Mouse (Mus musculus): Measurements from ENCODE around the gene D5Ertd579e. TPM values are rescaled to one million over a fixed set of nuclear protein-coding genes. Genes with fewer than 3 reads are reported as not detected.

The D5Ertd579e gene
- total and polyA plus RNA-seq, 2 experiments from 2014 or later = 32.2 to 56.2 TPM

DNA sequence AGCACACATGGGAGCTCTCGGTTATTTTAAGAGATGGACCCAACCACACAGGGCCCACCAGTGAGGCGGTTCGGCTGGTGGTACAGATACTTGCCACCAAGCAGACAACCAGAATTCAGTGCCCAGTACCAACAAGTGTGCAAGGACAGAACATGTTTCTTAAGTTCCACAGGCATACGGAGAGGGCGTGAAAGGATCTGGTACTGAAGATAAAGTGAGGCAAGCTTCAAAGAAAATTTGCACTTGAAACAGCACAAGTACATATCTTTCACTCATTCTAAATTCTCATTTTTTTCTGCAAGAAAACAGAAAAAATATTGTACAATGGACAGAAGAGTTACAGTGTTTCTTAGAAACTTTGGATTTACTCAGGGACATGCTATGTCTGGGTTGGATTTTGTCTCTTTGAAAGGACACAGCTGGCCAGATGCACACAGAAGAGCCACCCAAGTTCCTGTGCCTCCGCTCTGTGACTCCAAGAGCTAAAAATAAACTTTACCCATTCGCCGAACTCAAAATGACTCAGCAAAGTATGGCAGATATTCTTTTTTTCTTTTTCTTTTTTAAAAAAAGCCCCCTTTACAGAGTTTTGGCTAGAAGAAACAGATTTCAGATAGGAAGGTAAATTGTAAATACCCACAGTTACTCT is 75.3 kb downstream of the D5Ertd579e start:
- no peak for DNase-seq (ENCODE audit: low spot score)
- Histone ChIP-seq H3K9me3 (ENCODE audit: low read length) (no peaks in the 10 kb centered on the region), H3K27me3 (ENCODE audit: insufficient read depth, low read length) (no peaks in the 10 kb centered on the region), H3K27ac (no peak overlapping the region), H3K36me3 (ENCODE audit: insufficient read depth, low read length) (peaks cover 10% of the 10 kb centered on the region; the same call in 1 of the 2 replicates), H3K4me3 (ENCODE audit: low read length) (no peak overlapping the region), H3K9ac (replicated peaks; ENCODE audit: low read length) (no peak overlapping the region), H3K4me2 (ENCODE audit: low read depth, low read length) (no peak overlapping the region), H3K4me1 (ENCODE audit: insufficient read depth, low read length) (no peaks in the 10 kb centered on the region)
- ATAC-seq = no peak
- WGBS = 79% methylated on average over 8 of the region's 8 CpGs
- no peak for TF ChIP-seq CTCF (IDR thresholded peaks at IDR 0.05; ENCODE audit: low read depth)

DNA sequence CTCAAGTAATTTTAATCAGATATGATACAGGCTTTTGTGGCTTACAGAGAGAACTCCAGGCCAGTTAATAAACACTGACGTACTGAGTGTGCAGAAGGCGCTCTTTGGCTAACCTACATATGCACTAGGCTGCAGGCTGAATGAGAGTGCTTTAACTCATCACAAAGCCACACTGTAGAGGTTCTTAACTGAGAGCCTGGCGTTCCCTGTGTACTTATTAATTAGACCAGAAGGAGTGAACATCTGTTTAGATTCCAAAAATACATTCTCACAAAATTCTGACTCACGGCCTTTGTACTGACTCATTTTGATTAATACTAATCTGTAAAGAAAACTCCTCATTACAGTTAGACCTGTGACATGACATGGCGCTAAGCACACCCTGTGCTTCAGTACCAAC is 76.9 kb downstream of the D5Ertd579e start:
- DNase-seq (ENCODE audit: low spot score) = no peak
- WGBS = 76% methylated on average over 5 of the region's 5 CpGs

GRCm38 (mm10) chr5:36618356-36618755 is 77.5 kb downstream of the D5Ertd579e start:
- Histone ChIP-seq H3K4me3 (ENCODE audit: low read length) (no peak overlapping the region), H3K4me2 (ENCODE audit: low read depth, low read length) (no peak overlapping the region), H3K27me3 (ENCODE audit: insufficient read depth, low read length) (no peaks in the 10 kb centered on the region), H3K27ac (no peak overlapping the region), H3K9me3 (ENCODE audit: low read length) (no peaks in the 10 kb centered on the region), H3K9ac (replicated peaks; ENCODE audit: low read length) (no peak overlapping the region), H3K4me1 (ENCODE audit: insufficient read depth, low read length) (no peaks in the 10 kb centered on the region), H3K36me3 (ENCODE audit: insufficient read depth, low read length) (peaks cover 30% of the 10 kb centered on the region)
- DNase-seq (ENCODE audit: low spot score) (no peak), ATAC-seq (no peak)
- TF ChIP-seq CTCF (IDR thresholded peaks at IDR 0.05; ENCODE audit: low read depth) = no peak
- WGBS = 73% methylated on average over 4 of the region's 4 CpGs

More for the DNA sequence above, 76.9 kb downstream of the D5Ertd579e start:
- H3K4me1 ChIP-seq (ENCODE audit: insufficient read depth, low read length) = no peaks in the 10 kb centered on the region
- H3K9me3 ChIP-seq (ENCODE audit: low read length) = no peaks in the 10 kb centered on the region
- no peak overlapping the region for H3K4me3 ChIP-seq (ENCODE audit: low read length)
- no peak overlapping the region for H3K9ac ChIP-seq (replicated peaks; ENCODE audit: low read length)
- TF ChIP-seq CTCF (IDR thresholded peaks at IDR 0.05; ENCODE audit: low read depth) = no peak
- no peak overlapping the region for H3K4me2 ChIP-seq (ENCODE audit: low read depth, low read length)
- ATAC-seq = no peak
- no peaks in the 10 kb centered on the region for H3K27me3 ChIP-seq (ENCODE audit: insufficient read depth, low read length)
- H3K36me3 ChIP-seq (ENCODE audit: insufficient read depth, low read length) = peaks cover 25% of the 10 kb centered on the region
- H3K27ac ChIP-seq = no peak overlapping the region

DNA sequence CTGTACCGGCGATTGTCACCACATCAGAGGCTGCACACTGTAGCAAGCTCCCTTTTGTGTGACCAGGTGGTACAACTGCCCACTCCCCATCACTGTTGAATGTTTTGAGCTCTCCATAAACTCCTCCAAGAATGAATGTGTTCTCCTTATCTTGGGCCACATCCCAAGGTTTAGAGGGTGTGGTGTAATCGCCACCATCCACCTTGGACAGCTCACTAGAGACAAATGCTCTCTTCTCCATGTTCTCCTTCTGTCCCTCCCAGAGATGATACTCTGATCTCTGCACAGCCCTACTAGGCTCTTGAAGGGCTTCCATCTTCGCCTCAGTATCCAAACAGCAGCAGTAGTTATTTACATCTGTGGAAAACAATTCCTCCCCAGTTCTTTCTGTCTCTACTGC is 81.7 kb downstream of the D5Ertd579e start:
- H3K27me3 ChIP-seq (ENCODE audit: insufficient read depth, low read length) = no peaks in the 10 kb centered on the region
- H3K4me2 ChIP-seq (ENCODE audit: low read depth, low read length) = no peak overlapping the region
- no peaks in the 10 kb centered on the region for H3K4me1 ChIP-seq (ENCODE audit: insufficient read depth, low read length)
- no peak overlapping the region for H3K4me3 ChIP-seq (ENCODE audit: low read length)
- no peak overlapping the region for H3K9ac ChIP-seq (replicated peaks; ENCODE audit: low read length)
- DNase-seq (ENCODE audit: low spot score) (no peak), ATAC-seq (no peak)
- WGBS = 91% methylated on average over 4 of the region's 4 CpGs
- H3K36me3 ChIP-seq (ENCODE audit: insufficient read depth, low read length) = peaks cover 35% of the 10 kb centered on the region
- TF ChIP-seq CTCF (IDR thresholded peaks at IDR 0.05; ENCODE audit: low read depth) = no peak
- H3K27ac ChIP-seq = no peak overlapping the region
- no peaks in the 10 kb centered on the region for H3K9me3 ChIP-seq (ENCODE audit: low read length)

- TF ChIP-seq CTCF (IDR thresholded peaks at IDR 0.05; ENCODE audit: low read depth) = no peak
- WGBS = 95% methylated on average over 2 of the region's 2 CpGs
- ATAC-seq (no peak), DNase-seq (ENCODE audit: low spot score) (no peak)
- H3K9ac ChIP-seq (replicated peaks; ENCODE audit: low read length) = no peak overlapping the region
- H3K27me3 ChIP-seq (ENCODE audit: insufficient read depth, low read length) = no peaks in the 10 kb centered on the region
- no peaks in the 10 kb centered on the region for H3K9me3 ChIP-seq (ENCODE audit: low read length)
- H3K4me2 ChIP-seq (ENCODE audit: low read depth, low read length) = no peak overlapping the region
- H3K36me3 ChIP-seq (ENCODE audit: insufficient read depth, low read length) = peaks cover 32% of the 10 kb centered on the region
- H3K27ac ChIP-seq = no peak overlapping the region
- H3K4me3 ChIP-seq (ENCODE audit: low read length) = no peak overlapping the region
- no peaks in the 10 kb centered on the region for H3K4me1 ChIP-seq (ENCODE audit: insufficient read depth, low read length)
Measured at GRCm38 (mm10) chr5:36608939-36609499, 86.8 kb downstream of the D5Ertd579e start.

GRCm38 (mm10) chr5:36603031-36603430 is 92.8 kb downstream of the D5Ertd579e start:
- Histone ChIP-seq H3K9ac (replicated peaks; ENCODE audit: low read length) (no peak overlapping the region), H3K27ac (no peak overlapping the region), H3K4me3 (ENCODE audit: low read length) (no peak overlapping the region), H3K4me2 (ENCODE audit: low read depth, low read length) (no peak overlapping the region), H3K9me3 (ENCODE audit: low read length) (no peaks in the 10 kb centered on the region), H3K27me3 (ENCODE audit: insufficient read depth, low read length) (no peaks in the 10 kb centered on the region), H3K36me3 (ENCODE audit: insufficient read depth, low read length) (peaks cover 56% of the 10 kb centered on the region), H3K4me1 (ENCODE audit: insufficient read depth, low read length) (no peaks in the 10 kb centered on the region)
- peak; percentile 82 for TF ChIP-seq CTCF (IDR thresholded peaks at IDR 0.05; ENCODE audit: low read depth)
- DNase-seq (ENCODE audit: low spot score) (peak; percentile 60), ATAC-seq (peak; percentile 75; the same call in 1 of the 2 replicates)
- 80% methylated on average over 5 of the region's 5 CpGs for WGBS

GRCm38 (mm10) chr5:36602028-36602427 is 93.8 kb downstream of the D5Ertd579e start:
- no peak overlapping the region for H3K4me3 ChIP-seq (ENCODE audit: low read length)
- 86% methylated on average over 9 of the region's 9 CpGs for WGBS
- H3K27ac ChIP-seq = no peak overlapping the region
- H3K27me3 ChIP-seq (ENCODE audit: insufficient read depth, low read length) = no peaks in the 10 kb centered on the region
- ATAC-seq (no peak), DNase-seq (ENCODE audit: low spot score) (no peak)
- H3K4me2 ChIP-seq (ENCODE audit: low read depth, low read length) = no peak overlapping the region
- H3K36me3 ChIP-seq (ENCODE audit: insufficient read depth, low read length) = peaks cover 48% of the 10 kb centered on the region
- no peak overlapping the region for H3K9ac ChIP-seq (replicated peaks; ENCODE audit: low read length)
- H3K9me3 ChIP-seq (ENCODE audit: low read length) = no peaks in the 10 kb centered on the region
- TF ChIP-seq CTCF (IDR thresholded peaks at IDR 0.05; ENCODE audit: low read depth) = no peak
- no peaks in the 10 kb centered on the region for H3K4me1 ChIP-seq (ENCODE audit: insufficient read depth, low read length)
